Mouse (Mus musculus): Measurements from ENCODE around the gene Unk. TPM values are rescaled to one million over a fixed set of nuclear protein-coding genes. Genes with fewer than 3 reads are reported as not detected.
A peak's percentile ranks its signal among the peaks of the same experiment; 100 is the strongest.

Unk gene
- polyA plus RNA-seq, 1 experiment from 2014 or later: 19.3 TPM

DNA sequence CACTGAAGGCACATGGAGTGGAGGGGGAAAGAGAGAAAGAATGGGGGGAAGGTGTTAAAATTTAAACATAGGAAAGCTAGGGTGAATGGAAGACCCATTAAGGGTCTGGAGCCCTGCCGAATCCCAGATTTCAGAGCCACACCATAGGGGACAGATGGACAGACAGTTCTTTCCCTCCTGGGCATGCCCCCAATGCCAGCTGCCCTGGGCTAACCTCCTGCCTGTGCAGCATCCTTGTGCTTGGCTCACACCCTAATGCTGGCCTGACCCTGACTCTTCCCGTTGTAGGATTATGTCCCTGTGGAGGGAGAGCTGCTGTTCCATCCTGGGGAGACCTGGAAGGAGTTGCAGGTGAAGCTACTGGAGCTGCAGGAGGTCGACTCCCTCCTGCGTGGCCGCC, 32.5 kb upstream of the Unk start:
- Histone ChIP-seq H3K36me3 (ENCODE audit: control insufficient read depth, insufficient read depth, low read length) (no peaks in the 10 kb centered on the region), H3K27ac (replicated peaks in 1 of 2; ENCODE audit: control insufficient read depth in 1 of 2, insufficient read depth in 1 of 2, low read depth in 2 of 2, low read length in 2 of 2) (no peak overlapping the region), H3K4me3 (ENCODE audit: control insufficient read depth in 1 of 2, insufficient read depth in 1 of 2, low read depth in 1 of 2, low read length in 2 of 2) (no peak overlapping the region), H3K9ac (ENCODE audit: low read length) (no peak overlapping the region), H3K4me2 (ENCODE audit: low read length) (no peak overlapping the region), H3K27me3 (ENCODE audit: control insufficient read depth, insufficient read depth, low read length) (peaks cover 7% of the 10 kb centered on the region; the same call in 1 of the 2 replicates), H3K9me3 (ENCODE audit: control insufficient read depth, low read length) (no peaks in the 10 kb centered on the region), H3K4me1 (ENCODE audit: control insufficient read depth in 2 of 2, insufficient read depth in 2 of 2, low read length in 2 of 2) (no peaks in the 10 kb centered on the region; a peak in 1 of 4 replicates)
- no peak for ATAC-seq (ENCODE audit: insufficient number of reproducible peaks, insufficient read depth, low FRiP score, low read depth)
- 71% methylated on average over 5 of the region's 5 CpGs for WGBS

DNA sequence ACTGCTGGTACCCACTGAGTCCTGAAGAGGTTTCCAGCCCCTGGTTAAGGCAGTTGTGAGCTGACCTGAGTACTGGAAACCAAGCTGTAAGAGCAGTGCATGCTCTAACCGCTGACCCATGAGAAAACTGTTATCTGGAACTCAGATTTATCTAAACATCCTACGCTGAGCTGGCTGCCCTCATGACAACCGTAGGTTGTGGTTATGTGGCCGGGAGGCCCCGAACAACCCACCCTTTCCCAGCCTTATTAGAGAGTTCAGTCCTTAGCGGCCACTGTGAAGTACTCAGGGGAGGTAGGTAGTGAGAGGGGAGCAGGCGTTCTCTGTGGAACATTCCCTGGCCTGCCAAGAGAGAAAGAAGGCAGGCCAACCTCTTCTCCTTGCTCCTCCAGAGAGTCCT, 31.1 kb upstream of the Unk start:
- H3K27me3 ChIP-seq (ENCODE audit: control insufficient read depth, insufficient read depth, low read length): peaks cover 7% of the 10 kb centered on the region; the same call in 1 of the 2 replicates
- WGBS: 57% methylated on average over 7 of the region's 7 CpGs

DNA sequence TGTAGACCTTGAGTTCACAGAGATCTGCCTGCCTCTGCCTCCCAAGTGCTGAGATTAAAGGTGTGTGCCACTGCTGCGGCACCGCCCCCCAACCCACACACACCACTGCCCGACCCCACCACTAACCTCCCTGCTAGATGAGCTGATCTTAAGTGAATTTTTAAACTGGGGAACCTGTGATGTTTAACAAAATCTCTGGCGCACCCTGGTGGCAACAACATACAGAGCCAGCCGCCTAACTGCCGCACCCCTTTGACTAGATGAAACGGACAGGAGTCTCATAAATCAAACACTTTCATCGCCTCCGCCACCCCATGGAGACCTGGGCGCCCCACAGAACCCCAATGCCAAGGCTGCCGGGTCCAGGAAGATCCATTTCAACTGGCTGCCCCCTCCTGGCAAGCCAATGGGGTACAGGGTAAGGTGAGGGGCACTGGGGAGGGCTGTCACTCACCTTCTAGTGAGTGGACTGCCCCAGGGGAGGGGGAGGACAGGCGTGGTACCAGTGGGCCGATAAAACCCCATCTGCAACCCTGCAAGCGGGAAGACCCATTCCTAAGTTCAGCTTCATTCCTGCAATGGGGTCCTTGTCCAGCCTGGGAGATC, 30.5 kb upstream of the Unk start:
- no peak overlapping the region for H3K27ac ChIP-seq (replicated peaks in 1 of 2; ENCODE audit: control insufficient read depth in 1 of 2, insufficient read depth in 1 of 2, low read depth in 2 of 2, low read length in 2 of 2)
- no peak for ATAC-seq (ENCODE audit: insufficient number of reproducible peaks, insufficient read depth, low FRiP score, low read depth)
- no peaks in the 10 kb centered on the region for H3K9me3 ChIP-seq (ENCODE audit: control insufficient read depth, low read length)
- peaks cover 2 to 4% of the 10 kb centered on the region in 2 experiments; a peak in 3 of 4 replicates for H3K4me1 ChIP-seq (ENCODE audit: control insufficient read depth in 2 of 2, insufficient read depth in 2 of 2, low read length in 2 of 2)
- H3K27me3 ChIP-seq (ENCODE audit: control insufficient read depth, insufficient read depth, low read length): peaks cover 7% of the 10 kb centered on the region; the same call in 1 of the 2 replicates
- H3K9ac ChIP-seq (ENCODE audit: low read length): no peak overlapping the region
- H3K36me3 ChIP-seq (ENCODE audit: control insufficient read depth, insufficient read depth, low read length): no peaks in the 10 kb centered on the region
- no peak overlapping the region for H3K4me3 ChIP-seq (ENCODE audit: control insufficient read depth in 1 of 2, insufficient read depth in 1 of 2, low read depth in 1 of 2, low read length in 2 of 2)
- peak overlapping the region; percentile 34 for H3K4me2 ChIP-seq (ENCODE audit: low read length)
- 14% methylated on average over 14 of the region's 14 CpGs for WGBS

More for the DNA sequence above, 31.1 kb upstream of the Unk start:
- Histone ChIP-seq H3K36me3 (ENCODE audit: control insufficient read depth, insufficient read depth, low read length) (no peaks in the 10 kb centered on the region), H3K4me3 (ENCODE audit: control insufficient read depth in 1 of 2, insufficient read depth in 1 of 2, low read depth in 1 of 2, low read length in 2 of 2) (no peak overlapping the region), H3K4me2 (ENCODE audit: low read length) (no peak overlapping the region), H3K9ac (ENCODE audit: low read length) (no peak overlapping the region), H3K9me3 (ENCODE audit: control insufficient read depth, low read length) (no peaks in the 10 kb centered on the region), H3K27ac (replicated peaks in 1 of 2; ENCODE audit: control insufficient read depth in 1 of 2, insufficient read depth in 1 of 2, low read depth in 2 of 2, low read length in 2 of 2) (no peak overlapping the region), H3K4me1 (ENCODE audit: control insufficient read depth in 2 of 2, insufficient read depth in 2 of 2, low read length in 2 of 2) (no peaks in the 10 kb centered on the region; a peak in 1 of 4 replicates)
- no peak for ATAC-seq (ENCODE audit: insufficient number of reproducible peaks, insufficient read depth, low FRiP score, low read depth)

DNA sequence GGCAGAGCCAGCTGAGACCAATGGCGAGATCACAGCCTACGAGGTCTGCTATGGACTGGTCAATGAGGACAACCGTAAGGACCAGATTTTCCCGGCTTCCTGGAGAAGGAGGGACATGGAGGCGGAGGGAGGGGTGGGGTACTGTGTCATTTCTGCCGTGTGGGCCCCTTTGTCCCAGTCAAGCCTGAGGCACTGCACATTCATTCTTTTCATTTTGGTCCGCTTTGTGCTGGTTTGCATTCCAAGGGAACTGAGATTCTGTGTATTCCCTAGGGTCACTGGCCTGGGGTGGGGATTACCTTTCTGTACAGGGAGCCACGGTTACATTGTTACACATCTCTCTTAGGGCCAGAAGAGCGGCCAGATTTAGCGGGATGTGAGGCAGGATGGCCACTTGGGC, 29.5 kb upstream of the Unk start:
- Histone ChIP-seq H3K36me3 (ENCODE audit: control insufficient read depth, insufficient read depth, low read length) (no peaks in the 10 kb centered on the region), H3K9ac (ENCODE audit: low read length) (no peak overlapping the region), H3K4me2 (ENCODE audit: low read length) (no peak overlapping the region), H3K9me3 (ENCODE audit: control insufficient read depth, low read length) (no peaks in the 10 kb centered on the region), H3K27ac (replicated peaks in 1 of 2; ENCODE audit: control insufficient read depth in 1 of 2, insufficient read depth in 1 of 2, low read depth in 2 of 2, low read length in 2 of 2) (no peak overlapping the region), H3K4me3 (ENCODE audit: control insufficient read depth in 1 of 2, insufficient read depth in 1 of 2, low read depth in 1 of 2, low read length in 2 of 2) (no peak overlapping the region), H3K27me3 (ENCODE audit: control insufficient read depth, insufficient read depth, low read length) (peaks cover 7% of the 10 kb centered on the region; the same call in 1 of the 2 replicates), H3K4me1 (ENCODE audit: control insufficient read depth in 2 of 2, insufficient read depth in 2 of 2, low read length in 2 of 2) (peaks cover 8 to 13% of the 10 kb centered on the region in 2 experiments)
- 52% methylated on average over 10 of the region's 10 CpGs for WGBS
- ATAC-seq (ENCODE audit: insufficient number of reproducible peaks, insufficient read depth, low FRiP score, low read depth): no peak

DNA sequence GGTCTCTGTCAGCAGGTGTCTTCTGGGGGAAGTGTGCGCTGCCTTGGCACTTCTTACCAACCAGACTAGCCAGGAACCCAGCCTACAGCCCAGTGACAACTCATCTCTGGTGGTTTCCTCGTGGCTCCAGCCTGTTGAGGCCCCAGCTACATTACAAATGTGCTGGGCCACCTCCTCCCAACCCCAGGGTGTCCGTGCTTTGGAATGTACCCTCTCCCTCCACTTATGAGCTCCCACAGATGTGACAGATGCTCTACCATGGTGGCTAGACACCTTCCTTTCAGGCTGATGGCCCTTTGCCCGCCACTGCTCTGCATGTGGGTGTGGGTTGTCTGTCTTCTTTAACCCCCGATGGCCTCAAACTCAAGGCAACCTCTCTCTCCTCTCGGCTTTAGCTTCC, 28.4 kb upstream of the Unk start:
- H3K27me3 ChIP-seq (ENCODE audit: control insufficient read depth, insufficient read depth, low read length): peaks cover 7% of the 10 kb centered on the region; the same call in 1 of the 2 replicates
- no peak for ATAC-seq (ENCODE audit: insufficient number of reproducible peaks, insufficient read depth, low FRiP score, low read depth)
- H3K4me3 ChIP-seq (ENCODE audit: control insufficient read depth in 1 of 2, insufficient read depth in 1 of 2, low read depth in 1 of 2, low read length in 2 of 2): no peak overlapping the region
- 65% methylated on average over 6 of the region's 6 CpGs for WGBS
- H3K4me1 ChIP-seq (ENCODE audit: control insufficient read depth in 2 of 2, insufficient read depth in 2 of 2, low read length in 2 of 2): peaks cover 10 to 17% of the 10 kb centered on the region in 2 experiments
- H3K4me2 ChIP-seq (ENCODE audit: low read length): no peak overlapping the region
- no peaks in the 10 kb centered on the region for H3K9me3 ChIP-seq (ENCODE audit: control insufficient read depth, low read length)
- H3K36me3 ChIP-seq (ENCODE audit: control insufficient read depth, insufficient read depth, low read length): peaks cover 2% of the 10 kb centered on the region; the same call in 1 of the 2 replicates
- H3K9ac ChIP-seq (ENCODE audit: low read length): no peak overlapping the region
- no peak overlapping the region for H3K27ac ChIP-seq (replicated peaks in 1 of 2; ENCODE audit: control insufficient read depth in 1 of 2, insufficient read depth in 1 of 2, low read depth in 2 of 2, low read length in 2 of 2)

DNA sequence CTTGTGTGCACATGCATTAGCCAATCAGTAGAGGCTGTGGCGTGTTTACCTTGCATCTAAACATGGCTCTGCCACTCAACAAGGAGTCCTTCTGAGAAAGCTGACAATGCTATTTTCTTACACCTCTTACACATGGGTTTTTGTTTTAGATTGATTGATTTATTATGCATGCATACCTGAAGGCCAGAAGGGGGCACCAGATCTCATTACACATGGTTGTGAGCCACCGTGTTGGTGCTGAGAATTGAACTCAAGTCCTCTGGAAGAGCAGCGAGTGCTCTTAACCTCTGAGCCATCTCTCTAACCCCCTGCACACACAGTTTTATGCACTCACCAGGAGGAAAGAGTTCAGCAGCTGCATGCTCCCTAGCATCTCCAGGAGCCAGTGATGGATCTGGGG, 27.2 kb upstream of the Unk start:
- WGBS: 90% methylated on average over 3 of the region's 3 CpGs
- no peaks in the 10 kb centered on the region for H3K9me3 ChIP-seq (ENCODE audit: control insufficient read depth, low read length)
- H3K4me2 ChIP-seq (ENCODE audit: low read length): no peak overlapping the region
- H3K4me3 ChIP-seq (ENCODE audit: control insufficient read depth in 1 of 2, insufficient read depth in 1 of 2, low read depth in 1 of 2, low read length in 2 of 2): no peak overlapping the region
- peaks cover 13% of the 10 kb centered on the region for H3K36me3 ChIP-seq (ENCODE audit: control insufficient read depth, insufficient read depth, low read length)
- ATAC-seq (ENCODE audit: insufficient number of reproducible peaks, insufficient read depth, low FRiP score, low read depth): no peak
- peaks cover 10 to 17% of the 10 kb centered on the region in 2 experiments for H3K4me1 ChIP-seq (ENCODE audit: control insufficient read depth in 2 of 2, insufficient read depth in 2 of 2, low read length in 2 of 2)
- H3K27ac ChIP-seq (replicated peaks in 1 of 2; ENCODE audit: control insufficient read depth in 1 of 2, insufficient read depth in 1 of 2, low read depth in 2 of 2, low read length in 2 of 2): no peak overlapping the region
- no peak overlapping the region for H3K9ac ChIP-seq (ENCODE audit: low read length)
- H3K27me3 ChIP-seq (ENCODE audit: control insufficient read depth, insufficient read depth, low read length): peaks cover 7% of the 10 kb centered on the region; the same call in 1 of the 2 replicates

DNA sequence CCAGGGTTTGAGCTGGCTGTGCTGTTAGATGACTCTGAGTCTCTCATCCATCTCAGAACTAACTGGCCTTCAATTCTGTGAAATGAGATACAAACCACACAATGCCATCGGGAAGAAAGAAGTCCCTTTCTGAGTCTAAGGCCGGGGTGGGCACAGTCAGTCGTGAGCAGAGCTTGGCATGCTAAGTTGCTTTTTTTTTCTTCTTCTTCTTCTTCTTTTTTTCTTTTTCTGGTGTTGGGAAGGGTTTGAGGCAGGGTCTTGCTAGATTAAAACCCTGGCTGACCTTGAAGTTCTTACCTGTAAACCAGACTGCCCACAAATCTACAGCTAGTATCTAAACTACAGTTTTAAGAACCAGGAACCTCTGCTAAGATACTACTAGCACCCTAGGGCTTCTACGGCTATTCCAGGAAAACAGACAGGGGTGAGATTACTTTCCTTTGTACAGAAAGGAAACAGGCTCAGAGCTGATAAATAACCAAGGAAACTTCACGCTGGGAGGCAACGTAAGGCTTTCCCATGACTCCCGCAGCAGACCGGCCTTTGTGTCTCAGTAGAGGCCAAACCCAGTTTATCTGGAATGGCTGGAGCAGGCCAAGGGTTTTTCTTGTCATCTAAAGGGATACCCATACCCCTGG, 25.8 kb upstream of the Unk start:
- peak overlapping the region; percentile 39 to 42 for H3K4me3 ChIP-seq (ENCODE audit: control insufficient read depth in 1 of 2, insufficient read depth in 1 of 2, low read depth in 1 of 2, low read length in 2 of 2)
- no peak for ATAC-seq (ENCODE audit: insufficient number of reproducible peaks, insufficient read depth, low FRiP score, low read depth)
- 24% methylated on average over 8 of the region's 8 CpGs for WGBS

More for the DNA sequence above, 25.8 kb upstream of the Unk start:
- H3K9ac ChIP-seq (ENCODE audit: low read length): peak overlapping the region; percentile 78
- H3K36me3 ChIP-seq (ENCODE audit: control insufficient read depth, insufficient read depth, low read length): peaks cover 26% of the 10 kb centered on the region
- no peaks in the 10 kb centered on the region for H3K9me3 ChIP-seq (ENCODE audit: control insufficient read depth, low read length)
- peaks cover 7% of the 10 kb centered on the region; the same call in 1 of the 2 replicates for H3K27me3 ChIP-seq (ENCODE audit: control insufficient read depth, insufficient read depth, low read length)
- H3K4me2 ChIP-seq (ENCODE audit: low read length): peak overlapping the region; percentile 82
- peak overlapping the region; percentile 65 to 85 for H3K27ac ChIP-seq (replicated peaks in 1 of 2; ENCODE audit: control insufficient read depth in 1 of 2, insufficient read depth in 1 of 2, low read depth in 2 of 2, low read length in 2 of 2)
- H3K4me1 ChIP-seq (ENCODE audit: control insufficient read depth in 2 of 2, insufficient read depth in 2 of 2, low read length in 2 of 2): peaks cover 10 to 17% of the 10 kb centered on the region in 2 experiments
